Mouse (Mus musculus): ENCODE measurements around the gene Il33.

Il33 gene

DNA sequence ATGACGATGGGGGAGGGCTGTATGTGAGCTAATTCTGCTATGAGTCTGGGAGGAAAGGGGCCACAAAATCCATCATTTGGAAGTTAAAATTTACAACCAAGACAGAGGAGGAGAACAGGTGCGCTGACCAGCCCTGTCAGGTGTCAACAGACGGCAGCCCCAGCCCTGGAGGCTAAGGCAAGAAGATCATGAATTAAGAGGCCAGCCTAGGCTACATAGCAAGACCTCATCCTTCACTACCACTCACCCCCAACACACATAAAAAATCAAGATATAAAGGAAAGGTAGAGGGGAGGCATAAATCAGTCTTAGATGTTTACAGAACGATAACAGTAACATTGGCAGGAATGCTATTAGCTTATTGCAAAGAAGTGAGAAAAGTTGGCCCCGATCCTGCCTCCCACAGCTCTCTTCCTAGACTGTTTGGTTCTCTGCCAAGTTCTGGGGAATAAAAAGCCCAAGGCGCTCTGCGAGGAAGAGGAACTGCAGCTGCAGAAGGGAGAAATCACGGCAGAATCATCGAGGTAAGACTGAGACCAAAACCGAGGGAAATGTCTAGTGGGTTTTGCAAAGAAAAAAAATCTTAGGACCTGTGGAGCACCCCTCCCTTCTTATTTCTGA, at the start of gene Il33:
Gene Il33, plus strand, starts transcription at position 477 of the 621 bp plus-strand sequence.
- H3K27me3 ChIP-seq (ENCODE audit: insufficient read depth, low read length) = no peaks in the 10 kb centered on the region
- H3K4me3 ChIP-seq (replicated peaks; ENCODE audit: low read length) = no peak within 1 kb of the TSS
- H3K4me1 ChIP-seq (replicated peaks; ENCODE audit: low read depth, low read length) = no peaks in the 10 kb centered on the region
- TF ChIP-seq POU5F1 (IDR thresholded peaks at IDR 0.05; ENCODE audit: borderline replicate concordance, low read length) (no peak), CTCF (conservative IDR thresholded peaks at IDR 0.05; ENCODE audit: low read length) (no peak), NANOG (IDR thresholded peaks at IDR 0.05; ENCODE audit: borderline replicate concordance, low read length) (no peak)
- no peaks in the 10 kb centered on the region for H3K36me3 ChIP-seq (ENCODE audit: insufficient read depth, low read length)
- no peaks in the 10 kb centered on the region for H3K9me3 ChIP-seq (ENCODE audit: low read length)

GRCm38 (mm10) chr19:29877422-29878291, 47.3 kb upstream of the Il33 start:
- Histone ChIP-seq H3K36me3 (ENCODE audit: insufficient read depth, low read length) (no peaks in the 10 kb centered on the region), H3K4me1 (replicated peaks; ENCODE audit: low read depth, low read length) (no peaks in the 10 kb centered on the region), H3K4me3 (replicated peaks; ENCODE audit: low read length) (no peak overlapping the region), H3K9me3 (ENCODE audit: low read length) (no peaks in the 10 kb centered on the region), H3K27me3 (ENCODE audit: insufficient read depth, low read length) (no peaks in the 10 kb centered on the region)
- TF ChIP-seq CTCF (conservative IDR thresholded peaks at IDR 0.05; ENCODE audit: low read length) (no peak), NANOG (IDR thresholded peaks at IDR 0.05; ENCODE audit: borderline replicate concordance, low read length) (no peak), POU5F1 (IDR thresholded peaks at IDR 0.05; ENCODE audit: borderline replicate concordance, low read length) (no peak)

- Histone ChIP-seq H3K27me3 (ENCODE audit: insufficient read depth, low read length) (no peaks in the 10 kb centered on the region), H3K36me3 (ENCODE audit: insufficient read depth, low read length) (no peaks in the 10 kb centered on the region), H3K4me1 (replicated peaks; ENCODE audit: low read depth, low read length) (no peaks in the 10 kb centered on the region), H3K9me3 (ENCODE audit: low read length) (no peaks in the 10 kb centered on the region), H3K4me3 (replicated peaks; ENCODE audit: low read length) (no peak overlapping the region)
- no peak for TF ChIP-seq POU5F1 (IDR thresholded peaks at IDR 0.05; ENCODE audit: borderline replicate concordance, low read length)
- TF ChIP-seq CTCF (conservative IDR thresholded peaks at IDR 0.05; ENCODE audit: low read length) = no peak
- TF ChIP-seq NANOG (IDR thresholded peaks at IDR 0.05; ENCODE audit: borderline replicate concordance, low read length) = no peak
Measured at GRCm38 (mm10) chr19:29878896-29879504, 45.9 kb upstream of the Il33 start.

- Histone ChIP-seq H3K36me3 (ENCODE audit: insufficient read depth, low read length) (no peaks in the 10 kb centered on the region), H3K27me3 (ENCODE audit: insufficient read depth, low read length) (no peaks in the 10 kb centered on the region), H3K9me3 (ENCODE audit: low read length) (no peaks in the 10 kb centered on the region), H3K4me3 (replicated peaks; ENCODE audit: low read length) (no peak overlapping the region), H3K4me1 (replicated peaks; ENCODE audit: low read depth, low read length) (no peaks in the 10 kb centered on the region)
- TF ChIP-seq CTCF (conservative IDR thresholded peaks at IDR 0.05; ENCODE audit: low read length) (no peak), POU5F1 (IDR thresholded peaks at IDR 0.05; ENCODE audit: borderline replicate concordance, low read length) (no peak), NANOG (IDR thresholded peaks at IDR 0.05; ENCODE audit: borderline replicate concordance, low read length) (no peak)
Measured at GRCm38 (mm10) chr19:29880918-29881317, 44.0 kb upstream of the Il33 start.

DNA sequence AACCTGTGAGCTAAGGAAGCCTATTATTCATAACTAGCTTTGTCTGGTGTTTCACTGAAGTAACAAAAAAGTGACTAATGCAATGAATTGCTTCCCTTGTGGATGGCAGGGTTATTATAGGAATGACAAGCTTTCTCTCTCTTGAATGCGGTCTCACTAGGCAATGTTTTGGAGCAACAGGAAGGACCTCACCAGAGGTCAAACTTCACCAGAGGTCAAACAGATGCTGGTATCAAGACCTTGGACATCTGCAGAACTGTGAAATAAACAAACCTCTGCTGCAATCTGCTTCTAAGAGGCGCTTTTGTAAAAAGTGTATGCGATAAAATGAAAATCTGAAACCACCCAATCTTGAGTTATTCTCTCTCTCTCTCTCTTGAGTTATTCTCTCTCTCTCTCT, 42.2 kb upstream of the Il33 start:
- H3K9me3 ChIP-seq (ENCODE audit: low read length) = no peaks in the 10 kb centered on the region
- no peak for TF ChIP-seq NANOG (IDR thresholded peaks at IDR 0.05; ENCODE audit: borderline replicate concordance, low read length)
- TF ChIP-seq CTCF (conservative IDR thresholded peaks at IDR 0.05; ENCODE audit: low read length) = no peak
- TF ChIP-seq POU5F1 (IDR thresholded peaks at IDR 0.05; ENCODE audit: borderline replicate concordance, low read length) = no peak

GRCm38 (mm10) chr19:29885548-29885947, 39.4 kb upstream of the Il33 start:
- no peaks in the 10 kb centered on the region for H3K4me1 ChIP-seq (replicated peaks; ENCODE audit: low read depth, low read length)
- H3K4me3 ChIP-seq (replicated peaks; ENCODE audit: low read length) = no peak overlapping the region
- no peaks in the 10 kb centered on the region for H3K36me3 ChIP-seq (ENCODE audit: insufficient read depth, low read length)
- H3K27me3 ChIP-seq (ENCODE audit: insufficient read depth, low read length) = no peaks in the 10 kb centered on the region
- H3K9me3 ChIP-seq (ENCODE audit: low read length) = no peaks in the 10 kb centered on the region
- no peak for TF ChIP-seq POU5F1 (IDR thresholded peaks at IDR 0.05; ENCODE audit: borderline replicate concordance, low read length)
- no peak for TF ChIP-seq NANOG (IDR thresholded peaks at IDR 0.05; ENCODE audit: borderline replicate concordance, low read length)
- TF ChIP-seq CTCF (conservative IDR thresholded peaks at IDR 0.05; ENCODE audit: low read length) = no peak

More for the DNA sequence above, 42.2 kb upstream of the Il33 start:
- H3K36me3 ChIP-seq (ENCODE audit: insufficient read depth, low read length) = no peaks in the 10 kb centered on the region
- no peaks in the 10 kb centered on the region for H3K27me3 ChIP-seq (ENCODE audit: insufficient read depth, low read length)
- no peaks in the 10 kb centered on the region for H3K4me1 ChIP-seq (replicated peaks; ENCODE audit: low read depth, low read length)
- H3K4me3 ChIP-seq (replicated peaks; ENCODE audit: low read length) = no peak overlapping the region

DNA sequence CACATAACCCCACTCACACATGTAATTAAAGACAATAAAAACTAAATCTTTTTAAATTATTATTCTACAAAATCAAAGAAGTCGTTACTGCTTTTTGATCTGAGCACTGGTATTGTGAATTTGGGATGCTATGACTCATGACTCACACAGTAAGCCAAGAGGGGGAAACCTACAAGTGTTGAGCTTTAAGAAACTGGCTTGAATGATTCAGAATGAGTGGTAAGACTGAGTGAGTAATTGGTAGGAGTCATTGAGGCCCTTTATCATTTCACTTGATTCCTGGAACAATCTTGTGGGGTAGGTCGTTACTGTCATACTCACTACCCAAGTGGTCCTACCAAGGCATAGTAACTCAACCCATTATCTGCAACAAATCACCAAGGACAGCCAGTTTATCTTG, 37.4 kb upstream of the Il33 start:
- Histone ChIP-seq H3K4me3 (replicated peaks; ENCODE audit: low read length) (no peak overlapping the region), H3K4me1 (replicated peaks; ENCODE audit: low read depth, low read length) (no peaks in the 10 kb centered on the region), H3K27me3 (ENCODE audit: insufficient read depth, low read length) (no peaks in the 10 kb centered on the region), H3K36me3 (ENCODE audit: insufficient read depth, low read length) (no peaks in the 10 kb centered on the region), H3K9me3 (ENCODE audit: low read length) (no peaks in the 10 kb centered on the region)
- TF ChIP-seq CTCF (conservative IDR thresholded peaks at IDR 0.05; ENCODE audit: low read length) (no peak), POU5F1 (IDR thresholded peaks at IDR 0.05; ENCODE audit: borderline replicate concordance, low read length) (no peak), NANOG (IDR thresholded peaks at IDR 0.05; ENCODE audit: borderline replicate concordance, low read length) (no peak)

DNA sequence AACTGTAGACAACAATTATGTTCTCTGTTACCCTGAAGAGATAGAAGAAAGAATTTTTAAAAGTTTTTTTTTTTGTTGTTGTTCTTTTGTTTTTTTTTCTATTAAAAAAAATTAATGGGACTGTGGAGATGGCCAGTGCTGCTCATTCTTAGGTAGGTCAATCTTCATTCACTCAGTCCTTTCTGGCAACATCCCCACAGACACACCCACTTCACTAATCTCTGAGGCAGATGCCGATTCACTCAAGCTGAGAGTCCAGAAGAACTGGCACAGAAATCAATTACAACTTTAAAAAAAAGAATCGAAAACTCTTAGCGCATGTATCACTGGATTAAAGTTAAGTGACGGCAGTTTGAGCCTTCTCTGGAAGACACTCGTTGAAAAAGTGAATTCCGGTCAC, 36.0 kb upstream of the Il33 start:
- no peak overlapping the region for H3K4me3 ChIP-seq (replicated peaks; ENCODE audit: low read length)
- no peaks in the 10 kb centered on the region for H3K9me3 ChIP-seq (ENCODE audit: low read length)
- no peaks in the 10 kb centered on the region for H3K27me3 ChIP-seq (ENCODE audit: insufficient read depth, low read length)
- no peaks in the 10 kb centered on the region for H3K4me1 ChIP-seq (replicated peaks; ENCODE audit: low read depth, low read length)
- no peak for TF ChIP-seq POU5F1 (IDR thresholded peaks at IDR 0.05; ENCODE audit: borderline replicate concordance, low read length)
- no peak for TF ChIP-seq NANOG (IDR thresholded peaks at IDR 0.05; ENCODE audit: borderline replicate concordance, low read length)
- no peak for TF ChIP-seq CTCF (conservative IDR thresholded peaks at IDR 0.05; ENCODE audit: low read length)
- no peaks in the 10 kb centered on the region for H3K36me3 ChIP-seq (ENCODE audit: insufficient read depth, low read length)

Measured in E14TG2a.4 (cell line).